25 mouse cellular contexts compared by ENCODE assay signal in genomic region chr16:94387690-94388089, GRCm38 (mm10). TPM values are rescaled to one million over a fixed set of nuclear protein-coding genes. Genes with fewer than 3 reads are reported as not detected.
DNase-seq lines count a peak whose midpoint lies in the region; ATAC-seq and TF ChIP-seq lines count a peak whose summit lies in the region.
"Had no signal": no experiment of that assay in that cellular context is flagged by ENCODE, and none has a peak within 500 bp of the region (broad histone marks: within the 10 kb centered on the region; RNA-seq: fewer than 3 reads in every experiment).

No protein-coding gene starts in this region.

- H3K4me1 ChIP-seq in kidney, adult 2 months (ENCODE audit: control insufficient read depth, insufficient read depth, low read length) = peaks cover 5% of the 10 kb centered on the region
- 0 out of 2 replicates have a peak, but pooled peaks cover 2% of the 10 kb centered on the region for H3K4me1 ChIP-seq in kidney, embryonic 14.5 days (ENCODE audit: control insufficient read depth, insufficient read depth, low read length)
- H3K4me1 ChIP-seq in liver, postnatal 0 days (ENCODE audit: insufficient read depth) = no peaks in the 10 kb centered on the region
- H3K4me1 ChIP-seq: embryonic facial prominence, embryonic 12.5 days; embryonic facial prominence, embryonic 15.5 days; hindbrain, embryonic 12.5 days had no signal

- no peak for ATAC-seq in kidney, embryonic 14.5 days (ENCODE audit: low FRiP score, low TSS enrichment)
- ATAC-seq in liver, postnatal 0 days = peak; percentile 62
- ATAC-seq: forebrain, embryonic 14.5 days; forebrain, postnatal 0 days; Patski had no signal

- no peak overlapping the region for H3K4me2 ChIP-seq in kidney, embryonic 14.5 days (replicated peaks; ENCODE audit: low read depth, low read length)
- no peak overlapping the region for H3K4me2 ChIP-seq in liver, postnatal 0 days (ENCODE audit: low read depth, low read length)
- H3K4me2 ChIP-seq: embryonic facial prominence, embryonic 12.5 days; embryonic facial prominence, embryonic 15.5 days; heart, embryonic 11.5 days; hindbrain, embryonic 12.5 days; hindbrain, embryonic 15.5 days had no signal

- H3K36me3 ChIP-seq in kidney, adult 2 months (ENCODE audit: control insufficient read depth, insufficient read depth, low read length) = no peaks in the 10 kb centered on the region
- H3K36me3 ChIP-seq in kidney, embryonic 14.5 days (ENCODE audit: control insufficient read depth, insufficient read depth, low read length) = peaks cover 19% of the 10 kb centered on the region; the same call in 1 of the 2 replicates
- H3K36me3 ChIP-seq in liver, postnatal 0 days (replicated peaks; ENCODE audit: insufficient read depth, low read length) = no peaks in the 10 kb centered on the region; the same call in 1 of the 2 replicates
- H3K36me3 ChIP-seq: embryonic facial prominence, embryonic 15.5 days; hindbrain, embryonic 15.5 days had no signal

- no peaks in the 10 kb centered on the region for H3K27me3 ChIP-seq in kidney, adult 2 months (replicated peaks; ENCODE audit: control insufficient read depth, insufficient read depth, low read length)
- no peaks in the 10 kb centered on the region for H3K27me3 ChIP-seq in kidney, embryonic 14.5 days (ENCODE audit: control insufficient read depth, insufficient read depth, low read length)
- H3K27me3 ChIP-seq in liver, postnatal 0 days (ENCODE audit: insufficient read depth, low read length) = no peaks in the 10 kb centered on the region
- H3K27me3 ChIP-seq: CH12.LX; embryonic facial prominence, embryonic 12.5 days; embryonic facial prominence, embryonic 15.5 days; hindbrain, embryonic 12.5 days; hindbrain, embryonic 15.5 days; Patski had no signal

- WGBS in kidney, adult 2 months = 71% methylated on average over 7 of the region's 7 CpGs
- WGBS in kidney, embryonic 14.5 days = 94% methylated on average over 7 of the region's 7 CpGs
- 78% methylated on average over 7 of the region's 7 CpGs for WGBS in liver, postnatal 0 days (ENCODE audit: insufficient replicate concordance)

- TF ChIP-seq CTCF in kidney, adult 2 months (conservative IDR thresholded peaks at IDR 0.05; ENCODE audit: insufficient read depth, insufficient read length, low read depth, low read length) = no peak
- TF ChIP-seq CTCF in liver, postnatal 0 days (IDR thresholded peaks at IDR 0.05; ENCODE audit: low read depth) = no peak

- H3K4me3 ChIP-seq in kidney, adult 2 months (ENCODE audit: insufficient read depth, low read depth, low read length) = no peak overlapping the region
- H3K4me3 ChIP-seq in kidney, embryonic 14.5 days (ENCODE audit: low read length) = no peak overlapping the region
- no peak overlapping the region for H3K4me3 ChIP-seq in liver, postnatal 0 days (ENCODE audit: low read depth, low read length)
- H3K4me3 ChIP-seq: embryonic facial prominence, embryonic 12.5 days; embryonic facial prominence, embryonic 15.5 days; gastrocnemius, adult 2 months; hindbrain, embryonic 12.5 days; hindbrain, embryonic 15.5 days had no signal

- TF ChIP-seq EP300 in liver, postnatal 0 days (IDR thresholded peaks at IDR 0.05; ENCODE audit: low read depth) = no peak

- no peak overlapping the region for H3K9ac ChIP-seq in kidney, embryonic 14.5 days (ENCODE audit: low read depth, low read length)
- no peak overlapping the region for H3K9ac ChIP-seq in liver, postnatal 0 days (replicated peaks)
- H3K9ac ChIP-seq: embryonic facial prominence, embryonic 12.5 days; embryonic facial prominence, embryonic 15.5 days; forebrain, postnatal 0 days; hindbrain, embryonic 12.5 days; hindbrain, embryonic 15.5 days had no signal

- no peak overlapping the region for H3K27ac ChIP-seq in kidney, adult 2 months (ENCODE audit: insufficient read depth, low read depth, low read length)
- H3K27ac ChIP-seq in kidney, embryonic 14.5 days (ENCODE audit: low read depth, low read length) = no peak overlapping the region
- H3K27ac ChIP-seq in liver, postnatal 0 days (ENCODE audit: low read depth) = no peak overlapping the region
- H3K27ac ChIP-seq: embryonic facial prominence, embryonic 12.5 days; embryonic facial prominence, embryonic 15.5 days; gastrocnemius, adult 2 months; hindbrain, embryonic 12.5 days; hindbrain, embryonic 15.5 days had no signal

- peak; percentile 43 for DNase-seq in kidney, adult 2 months
- no peak for DNase-seq in kidney, adult 11 months
- peak; percentile 15 to 51 for DNase-seq in kidney, postnatal 25 days
- no peak for DNase-seq in liver, postnatal 0 days
- DNase-seq in liver = no peak
- DNase-seq: adrenal gland, postnatal 10 days; adrenal gland, postnatal 36 days; B cell, adult 2 months; cerebellum, adult 18-20 months; cerebellum, adult 9-10 months; cerebellum, postnatal 14 days; forebrain, postnatal 0 days; gastrocnemius, adult 2 months; gastrocnemius, postnatal 14 days; heart, adult 11 months had no signal

- TF ChIP-seq POLR2A in kidney, adult 2 months (IDR thresholded peaks at IDR 0.05; ENCODE audit: low read depth, low read length) = no peak

- H3K9me3 ChIP-seq in kidney, embryonic 14.5 days (ENCODE audit: control insufficient read depth, low read length) = no peaks in the 10 kb centered on the region
- no peaks in the 10 kb centered on the region for H3K9me3 ChIP-seq in liver, postnatal 0 days (ENCODE audit: low read length)
- H3K9me3 ChIP-seq: embryonic facial prominence, embryonic 12.5 days; embryonic facial prominence, embryonic 15.5 days; G1E; hindbrain, embryonic 12.5 days; hindbrain, embryonic 15.5 days had no signal

RNA-seq across cellular contexts. Expression of gene Pigp, which starts 16.0 kb away (rescaled TPM):
- polyA plus RNA-seq in kidney, adult 2 months (2012; rRNA removed) = 32.0 and 37.7 TPM in 2 replicates
- polyA plus RNA-seq in kidney, embryonic 14.5 days (2014; fragmentation: Nextera tagmentation; extraction: Ambion mirVana) = 85.6 and 162 TPM in 2 replicates
- 84.6 and 95.6 TPM in 2 replicates for polyA plus RNA-seq in liver, postnatal 0 days (2015; fragmentation: Nextera tagmentation; extraction: Ambion mirVana)

RNA-seq across cellular contexts. Expression of gene Ttc3, which starts 17.3 kb away (rescaled TPM):
- 22.2 and 24.3 TPM in 2 replicates for polyA plus RNA-seq in kidney, adult 2 months (2012; rRNA removed)
- polyA plus RNA-seq in kidney, embryonic 14.5 days (2014; fragmentation: Nextera tagmentation; extraction: Ambion mirVana) = 212 and 269 TPM in 2 replicates
- polyA plus RNA-seq in liver, postnatal 0 days (2015; fragmentation: Nextera tagmentation; extraction: Ambion mirVana) = 16.1 and 17.4 TPM in 2 replicates

RNA-seq across cellular contexts. Expression of gene Ripply3, which starts 59.5 kb away (rescaled TPM):
- polyA plus RNA-seq in kidney, adult 2 months (2012; rRNA removed) = 4.6 and 5.3 TPM in 2 replicates
- 14.6 and 15.3 TPM in 2 replicates for polyA plus RNA-seq in kidney, embryonic 14.5 days (2014; fragmentation: Nextera tagmentation; extraction: Ambion mirVana)
- 1.4 and 2.1 TPM in 2 replicates for polyA plus RNA-seq in liver, postnatal 0 days (2015; fragmentation: Nextera tagmentation; extraction: Ambion mirVana)
- polyA plus RNA-seq: G1E, Patski had no signal

Comparison
In these comparisons a context has a peak if more than half of its experiments do, and no peak if none do; other contexts are left out.
1. DNase-seq: peak in kidney, adult 2 months (single experiment) and kidney, postnatal 25 days (2 of 2); none in kidney, adult 11 months (single experiment), liver, postnatal 0 days (single experiment) and liver (single experiment).